Mouse (Mus musculus): ENCODE results near the gene Baz1b. TPM values are rescaled to one million over a fixed set of nuclear protein-coding genes. Genes with fewer than 3 reads are reported as not detected.

The Baz1b gene
- polyA plus RNA-seq, 1 experiment from 2014 or later: 77.6 TPM

DNA sequence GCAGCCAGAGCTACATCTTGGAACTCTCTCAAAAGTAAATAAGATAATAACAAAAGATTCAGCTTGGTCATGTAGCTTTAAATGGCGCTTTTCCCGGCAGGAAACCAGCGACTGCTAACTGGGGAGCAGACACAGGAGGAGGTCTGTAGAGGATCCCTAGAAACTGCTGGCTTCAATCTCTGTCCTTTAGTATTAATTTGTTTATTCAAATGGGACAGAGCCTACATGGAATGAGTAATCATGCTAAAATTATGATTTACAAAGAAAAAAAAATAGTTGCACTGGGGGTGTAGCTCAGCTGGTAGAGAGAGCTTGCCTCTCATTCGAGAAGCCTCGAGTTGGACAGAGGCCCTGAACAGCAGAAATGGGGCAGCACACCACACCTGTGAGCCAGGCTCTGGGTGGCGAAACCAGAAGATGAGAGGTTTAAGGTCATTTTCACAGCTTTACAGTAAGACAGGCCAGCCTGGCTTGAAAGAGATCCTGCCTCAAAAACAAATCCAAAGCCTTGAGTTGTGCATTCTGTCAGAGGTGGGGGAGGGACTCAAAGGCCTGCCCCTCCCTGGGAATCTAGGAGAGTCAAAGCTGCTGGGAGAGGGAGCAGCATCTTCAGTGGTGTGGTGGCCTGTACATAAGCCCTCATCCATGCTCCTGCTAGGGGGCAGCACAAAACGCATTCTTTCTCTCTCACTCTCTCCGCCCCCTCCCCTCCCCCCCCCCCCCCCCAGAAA, 3.8 kb upstream of the Baz1b start:
- Histone ChIP-seq H3K4me3 (ENCODE audit: low read depth, low read length) (no peak overlapping the region), H3K27ac (ENCODE audit: low read depth, low read length) (no peak overlapping the region), H3K4me1 (replicated peaks; ENCODE audit: control insufficient read depth, insufficient read depth, low read length) (no peaks in the 10 kb centered on the region), H3K4me2 (replicated peaks; ENCODE audit: low read depth, low read length) (no peak overlapping the region), H3K9ac (ENCODE audit: low read depth, low read length) (no peak overlapping the region), H3K27me3 (ENCODE audit: control insufficient read depth, insufficient read depth, low read length) (no peaks in the 10 kb centered on the region), H3K36me3 (ENCODE audit: control insufficient read depth, insufficient read depth, low read length) (peaks cover 7% of the 10 kb centered on the region; the same call in 1 of the 2 replicates), H3K9me3 (ENCODE audit: control insufficient read depth, low read length) (no peaks in the 10 kb centered on the region)
- WGBS: 56% methylated on average over 8 of the region's 8 CpGs
- ATAC-seq (ENCODE audit: low FRiP score) (no peak), DNase-seq (ENCODE audit: low spot score) (no peak)

DNA sequence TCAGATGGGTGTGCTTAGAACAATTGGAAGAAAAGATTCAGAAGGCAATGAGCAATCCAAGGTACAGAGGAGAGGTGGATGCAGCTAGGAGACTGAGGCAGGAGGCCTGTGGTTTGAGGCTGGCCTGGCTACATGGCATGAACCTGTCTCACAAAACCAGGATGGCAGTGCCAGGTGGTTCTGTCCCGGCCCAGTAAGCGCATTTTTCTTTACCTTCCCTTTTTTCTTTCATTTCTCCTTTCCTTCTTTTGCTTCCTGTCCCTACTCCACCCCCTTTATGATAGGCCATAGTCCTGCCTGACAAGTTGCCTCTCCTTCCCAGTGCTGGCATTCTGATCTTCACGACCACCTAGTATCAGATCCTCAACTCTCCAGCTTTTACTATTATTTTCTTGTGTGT, 2.0 kb upstream of the Baz1b start:
- Histone ChIP-seq H3K4me2 (replicated peaks; ENCODE audit: low read depth, low read length) (no peak overlapping the region), H3K9ac (ENCODE audit: low read depth, low read length) (no peak overlapping the region), H3K36me3 (ENCODE audit: control insufficient read depth, insufficient read depth, low read length) (0 out of 2 replicates have a peak, but pooled peaks cover 2% of the 10 kb centered on the region), H3K9me3 (ENCODE audit: control insufficient read depth, low read length) (no peaks in the 10 kb centered on the region), H3K27ac (ENCODE audit: low read depth, low read length) (no peak overlapping the region), H3K4me1 (replicated peaks; ENCODE audit: control insufficient read depth, insufficient read depth, low read length) (peaks cover 8% of the 10 kb centered on the region; the same call in 1 of the 2 replicates), H3K4me3 (ENCODE audit: low read depth, low read length) (no peak overlapping the region), H3K27me3 (ENCODE audit: control insufficient read depth, insufficient read depth, low read length) (no peaks in the 10 kb centered on the region)
- DNase-seq (ENCODE audit: low spot score) (no peak), ATAC-seq (ENCODE audit: low FRiP score) (no peak)
- 100% methylated on average over 3 of the region's 3 CpGs for WGBS

DNA sequence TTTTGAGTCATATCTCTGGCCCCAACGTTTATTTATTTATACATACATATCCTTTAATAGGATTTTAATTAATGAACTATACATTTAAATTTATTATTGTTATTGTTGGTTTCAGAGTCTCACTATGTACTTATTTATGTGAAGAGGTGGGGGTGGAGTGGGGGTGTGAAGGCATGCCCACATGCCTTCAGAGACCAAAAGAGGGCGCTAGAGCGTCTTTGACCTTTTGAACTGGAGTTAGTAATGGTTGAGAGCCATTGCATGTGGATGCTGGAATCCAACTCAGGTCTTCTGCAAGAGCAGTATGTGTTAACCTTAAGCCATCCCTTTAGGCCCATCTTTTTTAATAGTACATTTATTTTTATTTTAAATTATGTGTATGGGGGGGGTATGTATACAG, 1.5 kb upstream of the Baz1b start:
- Histone ChIP-seq H3K9me3 (ENCODE audit: control insufficient read depth, low read length) (no peaks in the 10 kb centered on the region), H3K9ac (ENCODE audit: low read depth, low read length) (no peak overlapping the region), H3K4me1 (replicated peaks; ENCODE audit: control insufficient read depth, insufficient read depth, low read length) (peaks cover 8% of the 10 kb centered on the region; the same call in 1 of the 2 replicates), H3K27ac (ENCODE audit: low read depth, low read length) (no peak overlapping the region), H3K36me3 (ENCODE audit: control insufficient read depth, insufficient read depth, low read length) (0 out of 2 replicates have a peak, but pooled peaks cover 2% of the 10 kb centered on the region), H3K27me3 (ENCODE audit: control insufficient read depth, insufficient read depth, low read length) (no peaks in the 10 kb centered on the region), H3K4me3 (ENCODE audit: low read depth, low read length) (no peak overlapping the region), H3K4me2 (replicated peaks; ENCODE audit: low read depth, low read length) (no peak overlapping the region)
- WGBS: 36% methylated on average over 3 of the region's 3 CpGs
- DNase-seq (ENCODE audit: low spot score) (peak; percentile 37), ATAC-seq (ENCODE audit: low FRiP score) (no peak)

DNA sequence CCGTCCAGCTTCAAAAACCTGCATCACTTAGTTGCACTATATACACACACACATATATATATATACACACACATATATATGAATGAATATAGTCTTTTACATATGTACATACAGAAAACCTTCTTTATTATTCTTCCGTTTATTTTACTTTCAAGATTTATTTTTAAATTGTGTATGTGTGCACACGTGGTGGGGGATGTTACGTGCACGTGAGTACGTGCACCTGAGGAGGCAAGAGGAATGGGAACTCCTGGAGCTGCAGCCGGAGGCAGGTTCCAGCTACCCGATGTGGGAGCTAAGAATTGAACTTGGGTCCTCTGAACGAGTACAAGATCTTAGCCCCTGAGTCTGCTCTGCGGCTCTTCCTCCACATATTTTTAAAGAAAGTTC, 838 bp upstream of the Baz1b start:
- Histone ChIP-seq H3K27ac (ENCODE audit: low read depth, low read length) (peak overlapping the region; percentile 95), H3K27me3 (ENCODE audit: control insufficient read depth, insufficient read depth, low read length) (no peaks in the 10 kb centered on the region), H3K4me2 (replicated peaks; ENCODE audit: low read depth, low read length) (peak overlapping the region; percentile 28), H3K4me1 (replicated peaks; ENCODE audit: control insufficient read depth, insufficient read depth, low read length) (peaks cover 8% of the 10 kb centered on the region; the same call in 1 of the 2 replicates), H3K9ac (ENCODE audit: low read depth, low read length) (peak overlapping the region; percentile 71), H3K36me3 (ENCODE audit: control insufficient read depth, insufficient read depth, low read length) (no peaks in the 10 kb centered on the region), H3K4me3 (ENCODE audit: low read depth, low read length) (peak overlapping the region; percentile 86), H3K9me3 (ENCODE audit: control insufficient read depth, low read length) (no peaks in the 10 kb centered on the region)
- DNase-seq (ENCODE audit: low spot score) (no peak), ATAC-seq (ENCODE audit: low FRiP score) (peak; percentile 30; the same call in 1 of the 2 replicates)
- 22% methylated on average over 10 of the region's 10 CpGs for WGBS

DNA sequence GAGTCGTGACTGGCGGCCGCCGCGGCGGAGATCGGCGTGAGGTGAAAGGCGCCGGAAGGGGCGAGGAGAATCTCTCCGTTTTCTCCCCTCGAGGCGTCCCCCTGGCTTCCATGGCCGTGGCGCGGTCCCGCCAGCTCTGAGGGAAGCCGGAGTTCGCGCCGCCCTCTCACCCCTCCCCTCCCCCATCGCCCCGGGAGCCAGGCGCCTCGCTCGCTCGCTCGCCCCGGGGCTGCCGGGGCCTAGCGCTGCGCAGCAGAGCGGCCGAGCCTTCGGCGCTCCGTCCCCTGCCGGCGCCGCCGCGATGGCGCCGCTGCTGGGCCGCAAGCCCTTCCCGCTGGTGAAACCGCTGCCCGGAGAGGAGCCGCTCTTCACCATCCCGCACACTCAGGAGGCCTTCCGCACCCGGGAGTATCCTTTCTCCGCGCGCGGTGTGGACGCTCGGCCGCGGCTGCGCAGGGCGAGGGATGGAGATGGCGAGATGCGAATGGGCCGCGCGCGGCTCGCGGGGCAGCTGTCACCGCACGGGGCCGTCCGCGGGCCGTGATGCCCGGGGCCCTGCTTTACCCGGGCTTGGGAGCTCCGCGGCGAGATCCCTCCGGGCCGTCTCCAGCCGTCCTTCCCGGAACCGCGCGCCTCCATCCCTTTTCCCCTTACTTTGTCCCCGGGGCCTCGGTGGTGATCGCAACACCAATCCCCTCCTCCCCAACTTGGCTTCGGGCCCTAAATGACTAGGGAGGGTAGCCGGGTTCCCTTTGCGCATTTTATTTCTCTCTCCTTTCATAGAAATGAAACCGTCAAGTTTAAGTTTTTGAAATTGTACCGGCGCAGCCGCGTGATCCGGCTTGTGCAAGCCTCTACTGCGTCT, 517 bp downstream of the Baz1b start:
- Histone ChIP-seq H3K9me3 (ENCODE audit: control insufficient read depth, low read length) (no peaks in the 10 kb centered on the region), H3K27me3 (ENCODE audit: control insufficient read depth, insufficient read depth, low read length) (no peaks in the 10 kb centered on the region), H3K9ac (ENCODE audit: low read depth, low read length) (peak overlapping the region; percentile 90), H3K4me3 (ENCODE audit: low read depth, low read length) (peak overlapping the region; percentile 86), H3K27ac (ENCODE audit: low read depth, low read length) (peak overlapping the region; percentile 95), H3K4me1 (replicated peaks; ENCODE audit: control insufficient read depth, insufficient read depth, low read length) (peaks cover 8% of the 10 kb centered on the region; the same call in 1 of the 2 replicates), H3K36me3 (ENCODE audit: control insufficient read depth, insufficient read depth, low read length) (no peaks in the 10 kb centered on the region), H3K4me2 (replicated peaks; ENCODE audit: low read depth, low read length) (peak overlapping the region; percentile 45)
- WGBS: under 1% methylated on average over 75 of the region's 102 CpGs
- ATAC-seq (ENCODE audit: low FRiP score) (peak; percentile 74), DNase-seq (ENCODE audit: low spot score) (no peak)

DNA sequence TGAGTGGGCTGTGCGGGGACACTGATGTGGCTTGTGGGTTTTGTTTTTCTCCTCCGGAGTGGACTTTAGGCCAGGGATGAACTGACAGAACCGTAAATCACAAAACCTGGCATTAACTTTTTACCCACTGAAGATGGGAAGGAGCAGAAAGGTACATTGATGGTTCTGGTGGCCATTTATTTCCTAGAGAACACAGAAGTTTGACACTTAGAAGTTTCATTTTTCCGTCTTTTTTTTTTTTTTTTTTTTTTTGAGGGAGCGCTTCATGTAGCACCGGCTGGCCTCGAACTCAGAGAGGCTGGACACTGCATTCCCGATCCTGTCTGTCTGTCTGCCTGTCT, 1.1 kb downstream of the Baz1b start:
- 2% methylated on average over 8 of the region's 8 CpGs for WGBS
- ATAC-seq (ENCODE audit: low FRiP score): no peak
- H3K27me3 ChIP-seq (ENCODE audit: control insufficient read depth, insufficient read depth, low read length): no peaks in the 10 kb centered on the region

DNA sequence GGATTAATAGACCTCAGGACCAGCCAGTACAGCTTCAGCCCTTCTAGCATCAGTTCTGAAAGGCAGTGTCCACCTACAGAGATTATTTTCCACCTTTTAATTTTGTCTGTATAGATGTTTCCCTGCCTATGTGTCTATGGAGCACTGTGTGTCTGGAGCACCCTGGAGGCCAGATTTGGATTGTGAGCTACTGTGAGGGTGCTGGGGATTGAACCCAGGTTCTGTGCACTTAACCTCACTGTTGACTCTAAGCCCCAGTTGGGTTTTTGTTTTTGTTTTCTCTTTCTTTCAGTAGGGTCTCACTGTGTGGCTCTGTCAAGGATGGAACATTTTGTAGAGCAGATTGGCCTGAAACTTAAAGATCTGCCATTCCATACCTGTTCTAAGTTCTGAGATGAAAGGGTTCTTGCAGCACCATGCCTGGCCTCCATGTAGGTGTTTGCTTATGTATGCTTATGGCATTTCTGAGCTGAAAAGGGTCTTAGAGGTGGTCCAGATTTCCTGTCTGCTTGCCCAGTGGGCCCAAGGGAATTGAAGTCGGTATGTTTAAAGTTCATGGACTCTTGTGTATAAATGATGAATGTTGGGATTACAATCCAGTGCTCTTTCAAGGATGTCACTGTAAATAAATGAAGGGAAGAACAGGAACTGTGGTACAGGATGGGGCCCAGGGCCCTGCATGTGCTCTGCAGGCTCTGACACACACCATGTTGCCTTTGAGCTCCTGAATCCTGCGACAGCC, 2.4 kb downstream of the Baz1b start:
- peak overlapping the region; percentile 45 for H3K4me2 ChIP-seq (replicated peaks; ENCODE audit: low read depth, low read length)
- peaks cover 8% of the 10 kb centered on the region; the same call in 1 of the 2 replicates for H3K4me1 ChIP-seq (replicated peaks; ENCODE audit: control insufficient read depth, insufficient read depth, low read length)
- H3K9me3 ChIP-seq (ENCODE audit: control insufficient read depth, low read length): no peaks in the 10 kb centered on the region
- WGBS: 67% methylated on average over 2 of the region's 2 CpGs
- H3K36me3 ChIP-seq (ENCODE audit: control insufficient read depth, insufficient read depth, low read length): no peaks in the 10 kb centered on the region
- DNase-seq (ENCODE audit: low spot score) (no peak), ATAC-seq (ENCODE audit: low FRiP score) (no peak)
- H3K9ac ChIP-seq (ENCODE audit: low read depth, low read length): peak overlapping the region; percentile 7; the same call in 1 of the 2 replicates
- no peaks in the 10 kb centered on the region for H3K27me3 ChIP-seq (ENCODE audit: control insufficient read depth, insufficient read depth, low read length)
- no peak overlapping the region for H3K27ac ChIP-seq (ENCODE audit: low read depth, low read length)
- peak overlapping the region; percentile 86 for H3K4me3 ChIP-seq (ENCODE audit: low read depth, low read length)

More for the DNA sequence above, 1.1 kb downstream of the Baz1b start:
- DNase-seq (ENCODE audit: low spot score): peak; percentile 30
- Histone ChIP-seq H3K4me1 (replicated peaks; ENCODE audit: control insufficient read depth, insufficient read depth, low read length) (peaks cover 8% of the 10 kb centered on the region; the same call in 1 of the 2 replicates), H3K4me3 (ENCODE audit: low read depth, low read length) (peak overlapping the region; percentile 86), H3K9me3 (ENCODE audit: control insufficient read depth, low read length) (no peaks in the 10 kb centered on the region), H3K36me3 (ENCODE audit: control insufficient read depth, insufficient read depth, low read length) (no peaks in the 10 kb centered on the region), H3K9ac (ENCODE audit: low read depth, low read length) (peak overlapping the region; percentile 90), H3K4me2 (replicated peaks; ENCODE audit: low read depth, low read length) (peak overlapping the region; percentile 45), H3K27ac (ENCODE audit: low read depth, low read length) (peak overlapping the region; percentile 95; the same call in 1 of the 2 replicates)

DNA sequence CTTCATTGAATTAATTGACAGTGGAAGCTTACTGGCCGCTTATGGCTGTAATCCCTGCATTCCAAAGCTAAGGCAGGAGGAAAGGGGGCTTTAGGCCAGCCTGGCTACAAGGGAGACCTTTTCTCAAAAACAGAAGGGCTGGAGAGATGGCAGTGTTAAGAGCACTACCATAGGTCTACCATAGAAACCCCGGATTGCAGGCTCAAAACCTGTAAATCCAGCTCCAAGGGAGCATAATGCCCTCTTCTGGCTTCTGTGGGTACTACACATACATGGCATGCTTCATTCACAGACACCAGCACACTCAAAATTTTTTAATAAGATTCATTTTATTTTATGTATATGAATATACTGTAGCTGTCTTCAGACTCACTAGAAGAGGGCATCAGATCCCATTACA, 4.6 kb downstream of the Baz1b start:
- no peaks in the 10 kb centered on the region for H3K9me3 ChIP-seq (ENCODE audit: control insufficient read depth, low read length)
- H3K27ac ChIP-seq (ENCODE audit: low read depth, low read length): no peak overlapping the region
- no peak overlapping the region for H3K9ac ChIP-seq (ENCODE audit: low read depth, low read length)
- H3K4me1 ChIP-seq (replicated peaks; ENCODE audit: control insufficient read depth, insufficient read depth, low read length): peaks cover 8% of the 10 kb centered on the region; the same call in 1 of the 2 replicates
- no peaks in the 10 kb centered on the region for H3K27me3 ChIP-seq (ENCODE audit: control insufficient read depth, insufficient read depth, low read length)
- no peak overlapping the region for H3K4me2 ChIP-seq (replicated peaks; ENCODE audit: low read depth, low read length)
- WGBS: 46% methylated on average over 2 of the region's 2 CpGs
- ATAC-seq (ENCODE audit: low FRiP score) (no peak), DNase-seq (ENCODE audit: low spot score) (peak; percentile 82)
- no peaks in the 10 kb centered on the region for H3K36me3 ChIP-seq (ENCODE audit: control insufficient read depth, insufficient read depth, low read length)
- H3K4me3 ChIP-seq (ENCODE audit: low read depth, low read length): no peak overlapping the region

Measured in hindbrain, embryonic 11.5 days (tissue).